Mouse (Mus musculus): Measurements from ENCODE around the gene Helb.
A peak's percentile ranks its signal among the peaks of the same experiment; 100 is the strongest.
"Not testable (repeated sequence)": the region's sequence is repeated elsewhere in the genome, so short reads cannot be mapped to it uniquely, and the experiment has no call there.

The Helb gene

DNA sequence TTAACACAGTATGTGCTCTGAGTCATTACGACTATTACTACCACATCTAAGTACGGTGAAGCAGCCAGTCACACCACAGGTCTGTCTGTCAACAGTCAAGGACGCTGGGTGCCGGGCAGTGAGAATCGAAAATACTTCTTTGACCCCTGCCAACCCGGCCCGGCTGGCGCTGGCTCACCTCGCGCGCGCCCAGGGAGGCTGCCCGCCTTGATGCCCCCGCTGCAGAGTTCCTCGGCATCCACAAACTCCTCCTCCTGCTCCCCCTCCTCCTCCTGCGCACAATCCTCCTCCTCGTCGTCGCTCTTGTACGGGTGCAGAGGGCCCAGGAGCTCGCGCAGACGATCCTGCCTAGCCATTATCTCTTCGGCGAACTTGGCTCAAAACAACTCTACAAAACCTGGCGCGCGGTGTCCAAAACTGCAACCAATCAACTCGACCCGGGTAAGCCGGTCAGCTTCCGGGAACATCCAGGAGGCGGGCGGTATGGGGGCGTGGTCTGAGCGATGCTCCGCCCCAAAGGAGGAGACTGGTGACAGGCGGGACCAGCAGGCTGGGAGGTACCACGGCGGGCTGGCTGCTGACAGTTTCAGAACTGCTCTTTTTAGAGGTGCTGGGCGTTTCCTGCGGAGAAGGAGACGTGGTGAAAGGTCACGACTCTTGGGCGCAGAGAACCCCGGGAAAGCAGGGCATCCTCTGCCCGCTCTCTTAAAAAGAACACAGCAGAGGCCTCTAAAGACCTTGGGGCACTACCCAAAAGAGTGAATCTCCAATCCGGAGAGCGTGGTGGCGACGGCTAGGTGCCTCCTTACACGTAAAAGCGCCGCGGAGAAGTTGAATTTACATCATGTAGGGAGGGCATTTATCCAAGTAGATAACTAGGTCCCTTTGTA is at the start of gene Helb:
TSS of gene Helb (minus strand) at position 481 of the 890 bp plus-strand sequence.
- DNase-seq: peak; percentile 99

DNA sequence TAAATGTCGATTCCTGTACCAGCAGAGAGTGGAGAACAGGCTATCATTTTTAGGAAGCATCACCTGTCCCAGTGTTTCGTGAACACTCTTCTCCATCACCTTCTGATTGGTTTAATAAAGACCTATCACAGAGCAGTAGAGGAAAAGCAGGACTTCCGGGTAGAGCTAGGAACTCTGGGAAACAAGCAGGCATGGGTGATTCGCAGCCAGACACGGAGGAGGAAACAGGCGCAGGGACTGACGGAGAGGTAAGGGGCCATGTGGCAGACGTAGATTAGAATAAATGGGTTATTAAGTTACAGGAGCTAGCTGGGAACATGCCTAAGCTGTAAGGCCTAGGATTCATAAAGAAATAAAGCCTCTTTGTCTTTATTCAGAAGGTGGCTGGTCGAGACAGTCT is 47.7 kb upstream of the Helb start:
- no peak for DNase-seq

DNA sequence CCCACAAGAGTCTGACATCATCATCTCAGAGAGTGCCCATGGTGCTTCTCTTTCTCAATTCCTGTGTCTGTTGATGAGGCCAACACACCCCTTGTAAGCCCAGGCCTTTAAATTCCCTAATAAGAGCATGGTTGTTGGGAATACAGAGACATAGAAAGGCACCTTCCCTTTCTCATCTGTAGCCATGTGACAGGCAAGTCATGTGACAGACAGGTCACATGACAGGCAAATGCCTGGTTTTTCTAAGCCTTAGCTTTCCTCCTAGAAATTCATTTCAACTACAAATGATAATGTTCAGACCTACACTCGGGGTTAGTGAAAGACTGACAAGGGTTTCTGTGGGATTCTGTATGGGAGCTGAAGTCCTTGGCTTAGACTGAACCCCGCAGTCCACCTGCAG is 41.1 kb upstream of the Helb start:
- DNase-seq: no peak

DNA sequence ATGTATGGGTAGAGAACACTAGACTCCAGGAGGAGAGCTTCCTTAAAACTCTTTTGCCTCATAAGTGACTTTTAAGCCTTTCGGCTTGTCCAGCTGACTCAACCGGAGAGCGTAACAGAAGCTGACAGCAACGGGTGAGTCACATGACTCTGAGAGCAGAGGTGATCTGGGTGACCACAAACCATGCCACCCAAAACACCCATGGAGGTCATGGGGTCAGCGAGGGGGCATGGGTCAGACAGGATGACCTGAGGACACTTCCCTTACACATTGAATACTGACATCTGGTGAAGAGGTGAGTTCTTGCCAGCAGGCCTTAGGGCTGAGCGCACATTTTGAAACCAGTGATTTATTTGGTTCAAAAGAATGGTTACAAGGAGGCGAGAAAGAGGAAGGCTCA is 38.9 kb upstream of the Helb start:
- no peak for DNase-seq

DNA sequence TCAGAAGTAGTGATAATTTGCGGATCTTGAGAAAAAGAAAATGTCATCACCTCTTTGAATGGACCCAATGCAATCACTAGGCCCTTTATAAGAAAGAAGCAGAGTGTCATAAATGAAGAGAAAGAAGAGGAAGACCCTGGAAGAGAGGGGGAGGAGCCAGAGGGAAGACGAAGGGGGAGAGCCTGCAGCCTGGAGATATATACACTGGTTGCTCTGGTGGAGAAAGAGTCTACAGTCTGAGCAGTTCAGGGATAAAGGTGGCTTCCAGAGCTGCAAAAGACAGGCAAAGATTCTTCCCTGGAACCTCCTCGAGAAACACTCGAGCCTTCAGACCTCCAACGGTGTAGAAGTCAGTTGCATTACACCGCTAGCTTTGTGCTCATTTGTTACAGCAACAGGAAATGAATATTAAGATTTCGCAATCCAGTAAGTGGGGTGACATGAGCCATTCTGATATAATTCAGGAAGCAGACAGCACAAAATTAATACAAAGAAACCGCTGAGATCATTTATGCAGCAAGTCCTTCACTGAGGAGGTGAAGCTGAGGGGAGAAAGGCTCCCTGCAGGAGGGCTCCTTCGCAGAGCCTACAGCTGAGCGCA is 28.2 kb upstream of the Helb start:
- DNase-seq: no peak

DNA sequence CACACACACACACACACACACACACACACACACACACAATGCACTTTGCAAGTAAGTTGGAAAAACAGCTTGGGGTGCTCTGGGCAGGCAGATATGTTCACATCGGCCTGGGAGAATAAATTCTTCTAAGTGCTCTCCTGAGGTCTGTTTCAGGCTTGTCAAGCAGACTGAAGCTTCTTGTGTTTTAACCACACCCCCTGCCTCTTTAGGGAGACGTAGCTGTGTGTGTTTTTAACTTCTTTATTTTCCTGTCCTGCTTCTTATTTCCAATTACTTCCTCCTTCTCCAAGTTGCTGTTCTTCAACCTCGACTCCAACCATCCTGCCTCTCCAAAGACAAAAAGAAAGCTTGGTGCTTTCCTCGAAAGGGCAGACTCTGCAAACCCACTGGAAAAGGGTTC is 27.4 kb upstream of the Helb start:
- DNase-seq: no peak

DNA sequence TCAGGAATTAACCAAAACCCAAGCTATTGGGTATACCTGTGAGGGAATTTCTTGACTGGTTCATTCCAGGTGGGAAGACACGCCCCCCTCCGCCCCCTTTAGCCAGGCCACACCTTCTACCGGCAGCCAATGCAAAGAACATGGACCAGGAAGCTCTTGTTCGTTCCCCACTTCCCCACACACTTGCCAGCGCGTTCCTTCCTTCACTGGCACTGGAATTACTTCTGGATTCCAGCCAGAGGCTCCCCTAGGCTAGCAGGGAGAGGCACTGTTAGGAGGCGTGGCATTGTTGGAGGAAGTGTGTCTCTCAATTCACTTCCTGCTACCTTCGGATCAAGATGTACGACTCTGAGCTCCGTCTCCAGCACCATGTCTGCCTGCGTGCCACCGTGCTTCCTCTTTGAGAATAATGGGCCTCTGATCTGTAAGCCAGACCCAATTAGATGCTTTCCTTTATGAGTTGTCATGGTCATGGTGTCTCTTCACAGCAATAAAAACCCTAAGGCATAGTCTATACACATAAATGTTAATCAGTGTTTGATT is 23.3 kb upstream of the Helb start:
- no peak for DNase-seq

DNA sequence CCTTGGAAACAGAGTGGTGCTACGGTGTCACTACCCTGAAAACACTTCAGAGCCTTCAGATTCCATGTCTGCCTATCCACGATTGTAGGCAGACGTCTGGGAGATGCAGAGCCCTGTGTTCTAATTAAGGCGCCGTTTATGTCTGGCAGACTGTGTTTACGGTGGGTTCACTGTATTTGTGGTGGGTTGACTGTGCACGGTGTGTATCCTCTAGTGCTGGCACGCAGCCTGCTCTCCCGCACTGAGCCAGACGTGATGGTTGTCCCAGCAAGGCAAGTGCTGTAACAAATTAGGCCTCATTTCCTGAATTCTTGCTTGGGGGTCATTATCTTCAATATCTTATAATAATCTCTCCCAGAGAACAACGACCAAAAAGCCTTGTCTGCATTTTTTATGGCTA is 20.9 kb upstream of the Helb start:
- no peak for DNase-seq

DNA sequence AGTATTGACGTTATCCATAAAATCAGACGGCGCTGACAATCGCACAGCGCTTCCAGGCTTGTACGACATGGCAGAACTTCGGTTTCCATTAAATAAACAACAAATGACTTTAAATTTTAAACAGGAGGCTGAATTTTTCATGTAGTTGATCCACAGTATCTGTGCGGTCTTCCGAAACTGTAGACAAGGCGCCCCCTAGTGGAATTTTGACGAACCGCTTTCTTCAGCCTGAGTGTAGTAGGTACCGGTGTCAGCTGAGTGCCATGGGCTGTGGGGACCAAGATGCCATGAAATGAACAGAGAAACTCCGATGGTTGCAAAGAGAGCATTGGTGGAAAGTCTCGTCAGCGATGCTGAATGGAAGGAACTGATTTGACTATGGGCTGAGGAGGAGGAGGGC is 17.8 kb upstream of the Helb start:
- peak; percentile 74 for DNase-seq

DNA sequence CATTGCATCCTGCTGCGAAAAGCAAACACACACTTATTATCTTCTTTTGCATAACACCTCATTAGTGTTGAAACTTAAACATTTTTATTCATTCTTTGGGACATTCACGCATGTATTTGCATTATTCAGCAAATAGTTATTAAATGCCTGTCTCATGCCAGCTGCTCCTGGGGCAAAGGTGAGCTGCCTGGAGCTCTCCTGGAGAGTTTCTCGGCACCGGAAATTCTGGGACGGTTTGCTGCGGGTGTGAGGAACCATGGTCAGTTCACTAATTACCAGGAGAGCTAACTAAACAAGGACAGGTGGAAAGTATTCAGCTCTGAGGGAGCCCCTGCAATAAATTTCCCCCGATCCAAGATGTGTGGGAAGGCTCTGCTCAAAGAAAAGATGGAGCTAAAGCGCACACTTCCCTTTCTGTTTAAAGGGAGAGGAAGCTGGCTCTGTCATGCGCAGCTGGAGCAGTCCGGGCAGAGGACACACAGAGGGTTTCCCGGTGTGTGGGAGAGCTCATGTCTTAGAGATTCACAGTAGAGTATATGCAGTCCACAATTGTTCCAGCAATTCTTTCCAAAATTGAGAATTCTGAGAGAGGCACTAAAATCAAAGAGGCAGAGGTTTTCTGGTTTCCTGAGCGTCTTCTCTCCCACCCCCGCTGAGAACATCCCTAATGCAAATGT is 16.0 kb upstream of the Helb start:
- DNase-seq: no peak

DNA sequence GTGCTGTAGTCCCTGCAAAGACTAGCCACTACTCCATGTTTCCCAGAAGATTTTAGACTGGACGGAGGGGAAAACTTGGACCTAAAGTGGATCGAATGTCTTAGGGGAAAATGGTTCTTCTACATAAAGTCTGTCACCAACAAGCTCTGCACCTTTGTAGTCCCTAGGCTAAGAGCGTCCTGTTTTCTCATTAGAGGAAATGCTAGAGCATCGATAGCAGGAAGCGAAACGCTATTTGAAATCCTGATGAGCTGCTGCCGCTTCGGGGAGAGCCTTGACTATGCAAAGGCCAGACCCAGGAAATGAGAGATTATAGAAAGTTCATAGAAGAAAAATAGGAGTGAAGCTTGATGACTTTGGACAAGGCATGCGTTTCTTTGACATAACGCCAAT is 12.7 kb upstream of the Helb start:
- DNase-seq: no peak

DNA sequence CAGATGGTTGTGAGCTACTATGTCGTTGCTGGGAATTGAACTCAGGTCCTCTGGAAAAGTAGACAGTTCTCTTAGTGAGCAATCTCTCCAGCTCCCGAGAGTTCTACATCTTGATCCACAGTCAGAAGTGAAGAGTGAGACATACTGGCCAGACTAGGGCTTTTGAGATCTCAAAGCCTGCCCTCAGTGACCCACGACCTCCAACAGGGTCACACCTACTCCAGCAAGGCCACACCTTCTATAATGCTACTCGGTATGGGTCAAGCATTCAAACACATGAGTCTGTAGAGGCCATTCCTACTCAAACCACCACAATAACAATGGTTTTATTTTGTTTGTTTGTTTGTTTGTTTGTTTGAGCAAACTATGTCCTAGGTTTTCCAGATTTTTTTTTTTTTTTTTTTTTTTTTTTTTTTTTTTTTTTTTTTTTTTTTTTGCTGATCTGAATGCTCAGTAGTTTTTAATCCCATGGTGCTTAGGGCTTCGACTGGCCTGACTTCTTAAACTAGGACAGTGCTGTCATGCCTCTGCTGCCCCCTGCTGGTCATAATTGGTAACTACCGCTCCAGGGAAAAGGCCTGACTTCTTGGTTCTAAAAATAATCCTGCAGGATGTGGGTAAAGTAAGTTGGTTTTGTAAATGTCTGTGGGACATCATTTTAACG is 12.1 kb upstream of the Helb start:
- peak; percentile 88 for DNase-seq

DNA sequence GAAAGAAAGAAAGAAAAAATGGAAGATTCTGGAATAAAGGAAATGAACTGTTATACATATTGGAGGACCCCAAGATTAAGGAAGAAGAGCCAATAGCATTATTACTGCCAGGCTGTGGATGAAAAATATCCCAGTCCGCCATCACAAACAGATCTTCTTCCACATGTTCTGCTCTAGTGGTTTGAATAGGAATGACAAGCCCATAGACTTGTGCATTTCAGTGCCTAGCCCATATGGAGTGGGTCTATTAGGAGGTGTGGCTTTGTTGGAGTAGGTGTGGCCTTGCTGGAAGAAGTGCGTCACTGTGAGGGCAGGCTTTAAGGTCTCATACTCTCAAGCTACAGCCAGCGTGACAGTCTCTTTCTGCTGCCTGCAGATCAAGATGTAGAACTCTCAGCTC is 10.9 kb upstream of the Helb start:
- DNase-seq: no peak

DNA sequence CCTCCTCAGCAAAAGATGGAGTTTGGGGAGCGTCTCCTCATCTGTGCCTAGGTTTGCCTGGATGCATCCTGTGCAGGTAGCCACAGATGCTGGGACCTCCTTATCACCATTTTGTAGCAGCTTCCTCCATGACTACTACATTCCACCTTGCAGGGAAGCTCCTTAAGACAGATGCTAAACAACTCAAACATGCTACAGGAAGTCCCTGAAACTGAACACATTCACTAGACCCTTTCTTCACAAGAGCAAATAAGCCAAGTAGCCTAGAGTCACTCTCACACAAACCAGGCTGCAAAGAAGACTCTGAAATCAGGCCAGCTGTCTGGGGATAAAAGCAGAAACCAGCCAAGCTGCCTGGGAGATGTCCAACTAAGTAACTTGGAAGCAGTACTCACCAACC is 2.5 kb upstream of the Helb start:
- DNase-seq: no peak

DNA sequence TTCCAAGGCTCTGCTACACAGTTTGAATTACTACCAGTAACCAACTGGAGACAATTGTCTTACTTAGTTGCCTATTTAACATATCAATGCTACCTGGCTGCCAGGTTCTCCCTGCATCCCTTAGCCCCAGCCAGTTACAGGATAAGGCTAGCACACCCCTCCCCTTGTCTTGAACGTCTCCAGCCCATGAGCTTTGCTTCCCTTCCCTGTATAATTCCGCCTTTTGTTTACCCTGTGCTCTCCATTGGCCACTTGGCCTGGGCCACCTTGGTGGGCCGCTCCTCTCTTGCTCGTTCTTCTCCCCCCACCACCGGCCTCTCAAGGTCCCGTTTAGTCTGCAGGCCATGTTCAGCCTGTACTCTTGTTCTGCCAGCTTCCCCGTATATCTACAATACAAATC is 1.7 kb upstream of the Helb start:
- no peak for DNase-seq

DNA sequence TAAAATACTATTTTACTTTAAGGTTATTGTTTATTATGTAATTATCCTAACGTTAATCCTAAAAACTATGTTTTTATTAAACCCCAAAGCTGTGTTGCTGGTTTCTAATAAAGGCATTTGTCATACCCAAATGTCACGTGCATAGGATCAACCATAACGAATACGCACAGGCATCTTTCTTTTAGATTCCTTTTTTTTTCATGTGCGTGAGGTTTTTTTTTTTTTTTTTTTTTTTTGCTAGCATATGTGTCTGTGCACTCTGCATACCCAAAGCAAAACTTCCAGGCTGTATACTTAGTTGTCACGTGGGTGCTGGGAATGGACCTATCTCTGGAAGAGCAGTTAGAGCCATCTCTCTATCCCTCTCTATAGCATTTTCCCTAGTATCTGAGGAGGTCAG is 1.2 kb upstream of the Helb start:
- no peak for DNase-seq

DNA sequence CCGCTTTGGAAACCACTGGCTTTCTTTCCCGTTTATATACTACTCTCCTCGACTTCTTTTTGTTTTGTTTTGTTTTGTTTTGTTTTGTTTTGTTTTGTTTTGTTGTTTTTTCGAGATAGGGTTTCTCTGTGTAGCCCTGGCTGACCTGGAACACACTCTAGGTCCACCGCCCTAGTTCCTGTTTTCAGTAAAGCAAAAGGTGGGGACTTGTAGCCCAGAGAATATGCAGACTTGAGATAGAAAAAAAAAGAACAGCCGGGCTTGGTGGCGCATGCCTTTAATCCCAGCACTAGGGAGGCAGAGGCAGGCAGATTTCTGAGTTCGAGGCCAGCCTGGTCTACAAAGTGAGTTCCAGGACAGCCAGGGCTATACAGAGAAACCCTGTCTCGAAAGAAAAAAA is 695 bp upstream of the Helb start:
- DNase-seq: not testable (repeated sequence)

DNA sequence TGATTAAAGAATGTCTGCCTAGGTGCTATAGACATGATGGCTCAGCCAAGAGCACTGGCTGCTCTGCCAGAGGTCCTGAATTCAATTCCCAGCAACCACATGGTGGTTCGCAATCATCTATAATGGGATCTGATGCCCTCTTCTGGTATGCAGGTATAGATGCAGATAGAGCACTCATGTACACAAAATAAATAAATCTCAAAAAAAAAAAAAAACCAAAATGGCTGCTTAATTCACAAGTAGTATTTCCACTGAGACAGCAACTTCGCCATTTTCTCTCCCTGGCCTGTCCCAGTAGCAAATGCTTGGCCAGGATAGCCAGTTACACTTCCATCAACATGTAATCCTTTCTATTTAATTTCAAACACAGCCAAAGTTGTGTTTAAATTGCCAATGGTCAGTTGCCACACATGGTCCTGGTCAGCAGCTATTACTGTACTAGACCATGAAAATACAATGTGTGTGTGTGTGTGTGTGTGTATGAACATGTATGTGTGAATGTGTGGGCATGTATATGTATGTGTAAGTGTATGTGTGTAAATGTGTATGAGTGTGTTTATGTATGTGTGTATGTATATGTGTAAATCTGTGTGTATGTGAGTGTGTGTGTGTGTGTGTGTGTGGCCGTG is 982 bp downstream of the Helb start:
- DNase-seq: no peak

DNA sequence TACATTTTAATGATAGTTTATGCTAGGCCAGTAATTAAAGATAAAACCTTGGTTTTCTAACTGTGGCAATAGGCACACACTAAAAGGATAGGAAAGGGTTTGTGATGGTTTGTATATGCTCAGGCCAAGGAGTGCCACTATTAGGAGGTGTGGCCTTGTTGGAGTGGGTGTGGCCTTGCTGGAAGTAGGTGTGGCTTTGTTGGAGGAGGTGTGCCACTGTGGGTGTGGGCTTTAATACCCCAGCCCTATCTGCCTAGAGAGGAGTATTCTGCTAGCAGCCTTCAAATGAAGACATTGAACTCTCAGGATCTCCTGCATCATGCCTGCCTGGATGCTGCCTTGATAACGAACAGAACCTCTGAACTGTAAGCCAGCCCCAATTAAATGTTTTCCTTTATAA is 12.0 kb downstream of the Helb start:
- DNase-seq: no peak

DNA sequence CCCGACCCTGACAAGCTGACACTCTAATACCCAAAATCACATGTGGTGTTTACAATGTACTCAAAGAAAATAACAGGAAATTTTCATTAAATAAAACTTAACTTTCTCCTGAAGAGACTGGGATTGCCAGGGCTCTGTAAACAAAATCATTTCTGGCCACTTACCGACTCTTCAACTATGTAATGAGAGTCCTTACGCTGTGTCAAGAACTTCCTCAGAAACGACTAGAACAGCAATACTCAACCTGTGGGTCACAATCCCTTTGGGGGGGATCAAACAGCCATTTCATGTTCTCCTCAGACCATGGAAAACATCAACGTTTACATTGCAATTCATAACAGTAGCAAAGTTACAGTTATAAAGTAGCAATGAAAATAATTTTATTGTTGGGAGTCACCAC is 15.2 kb downstream of the Helb start:
- DNase-seq: no peak

DNA sequence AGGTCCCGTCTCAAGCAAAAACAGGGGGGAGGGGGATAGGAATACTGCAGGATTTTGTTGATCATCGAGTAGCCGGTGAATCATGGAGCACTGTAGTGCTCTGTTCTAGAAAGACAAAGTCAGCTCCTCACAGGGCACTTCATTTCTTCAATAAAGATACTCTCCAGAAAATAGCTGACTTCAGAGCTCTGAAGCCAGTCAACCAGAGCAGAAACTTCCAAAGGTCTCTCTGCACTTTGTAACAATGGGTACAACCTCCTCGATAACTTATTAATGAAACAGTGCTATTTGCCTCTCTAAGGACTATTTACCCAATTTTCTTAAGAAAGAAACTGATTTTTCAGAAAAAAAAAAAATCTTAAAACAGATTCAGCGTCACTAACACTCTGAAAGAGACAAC is 17.1 kb downstream of the Helb start:
- DNase-seq: no peak

DNA sequence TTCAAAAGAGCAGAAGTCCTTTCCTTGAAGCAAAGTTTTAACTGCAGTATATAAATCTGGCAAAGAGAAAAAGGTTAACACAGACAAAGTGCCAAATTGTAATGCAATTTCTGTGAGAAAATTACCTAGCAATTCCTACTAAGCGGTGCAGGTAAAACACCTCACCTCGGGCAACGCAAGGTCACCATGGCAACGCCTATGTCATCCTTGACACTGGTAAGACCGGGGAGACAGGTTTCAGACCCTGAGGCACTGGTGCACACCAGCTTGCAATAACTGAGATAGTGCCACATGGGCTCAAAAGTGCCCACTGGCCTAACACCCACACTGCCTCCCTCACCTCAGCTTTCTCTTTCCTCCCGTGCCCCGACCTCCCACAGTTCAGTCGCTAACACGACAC is 17.7 kb downstream of the Helb start:
- no peak for DNase-seq

DNA sequence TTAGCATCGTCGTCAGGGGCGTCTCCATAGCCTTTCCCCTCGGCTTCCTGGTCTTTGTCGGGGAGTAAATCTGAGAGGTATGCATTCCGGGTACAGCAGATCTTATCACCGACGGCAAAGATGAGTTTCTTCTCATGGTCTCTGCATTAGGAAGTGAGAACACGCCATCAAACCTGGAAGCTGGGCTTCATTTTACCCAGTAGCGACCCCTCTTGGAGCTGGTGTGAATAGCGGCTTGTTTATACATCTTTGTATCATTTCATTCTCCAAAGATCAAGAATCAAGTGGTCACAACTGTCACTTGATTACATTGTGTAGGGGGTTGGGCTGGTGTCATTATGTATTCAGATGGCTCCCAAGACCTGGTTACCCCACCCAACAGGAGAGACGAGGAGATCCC is 20.2 kb downstream of the Helb start:
- DNase-seq: no peak
